Mouse (Mus musculus) forebrain, embryonic 12.5 days (tissue): ENCODE measurements around the gene Cavin3. TPM values are rescaled to one million over a fixed set of nuclear protein-coding genes. Genes with fewer than 3 reads are reported as not detected.

Experiments used
- ATAC-seq: fragments of 200-750 bp; cut with Nextera tagmentation; 2 replicates; pipeline ENCODE4 v1.8.0; 2017; ENCODE audit warnings: moderate TSS enrichment; ENCODE audit not compliant: low FRiP score
- H3K27ac ChIP-seq: fragments of 300-500 bp; sonication (generic); 2 replicates; pipeline ENCODE4 v1.5.1; 2016; ENCODE audit warnings: mild to moderate bottlenecking
- H3K27me3 ChIP-seq: fragments of 300-500 bp; sonication (generic); 2 replicates; pipeline ENCODE4 v1.6.1; 2016; ENCODE audit warnings: mild to moderate bottlenecking
- H3K36me3 ChIP-seq: fragments of 300-500 bp; sonication (generic); replicated peaks from 2 replicates; pipeline ENCODE4 v1.6.1; 2016; ENCODE audit warnings: mild to moderate bottlenecking
- H3K4me1 ChIP-seq: fragments of 300-500 bp; sonication (generic); 2 replicates; pipeline ENCODE4 v1.6.1; 2016
- H3K4me2 ChIP-seq: fragments of 300-500 bp; sonication (generic); 2 replicates; pipeline ENCODE4 v1.6.1; 2016; ENCODE audit warnings: mild to moderate bottlenecking, moderate library complexity
- H3K4me3 ChIP-seq: fragments of 300-500 bp; sonication (generic); replicated peaks from 2 replicates; pipeline ENCODE4 v1.5.1; 2016; ENCODE audit warnings: mild to moderate bottlenecking
- H3K9ac ChIP-seq: fragments of 300-500 bp; sonication (generic); 2 replicates; pipeline ENCODE4 v1.6.1; 2016; ENCODE audit warnings: mild to moderate bottlenecking
- H3K9me3 ChIP-seq: fragments of 300-500 bp; sonication (generic); 2 replicates; pipeline ENCODE4 v1.6.1; 2016
- WGBS: fragments of 180-500 bp; shearing (Covaris S2); methylation state at CpG from one replicate; pipeline ENCODE4 v1.1.7; 2016; 5-methylcytosine and 5-hydroxymethylcytosine counted together
- polyA plus RNA-seq: library from polyadenylated mRNA; unstranded; fragments of >200 nt; fragmentation: Nextera tagmentation; extraction: Ambion mirVana; gene quantifications from 2 replicates; pipeline ENCODE4 v1.2.1, GENCODE M21; 2016

Gene Cavin3
- polyA plus RNA-seq, 1 experiment from 2014 or later, result 24.7 TPM

GRCm38 (mm10) chr7:105507257-105507656 lies 25.2 kb upstream of the Cavin3 start:
- H3K27ac ChIP-seq, result no peak overlapping the region
- no peak for ATAC-seq
- WGBS, result 78% methylated on average over 4 of the region's 4 CpGs

DNA sequence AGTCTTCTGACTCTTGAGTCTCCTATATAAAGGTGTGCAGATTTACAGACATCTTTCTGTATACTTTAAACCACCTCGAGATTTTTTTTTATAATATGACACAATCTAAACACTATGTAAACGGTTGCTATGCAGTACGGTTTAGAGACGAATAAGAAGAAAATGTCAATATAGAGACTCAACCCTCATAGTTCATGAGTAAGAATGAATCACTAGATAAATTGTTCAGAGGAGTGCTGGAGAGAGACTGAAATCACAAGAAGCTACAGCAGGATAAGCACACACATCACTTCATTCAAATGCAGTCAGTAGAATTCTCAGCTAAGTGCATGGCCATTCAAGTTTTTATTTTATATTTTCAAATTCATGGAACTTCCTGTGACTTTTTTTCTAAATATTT lies 19.9 kb upstream of the Cavin3 start:
- 90% methylated on average over 4 of the region's 4 CpGs for WGBS
- H3K4me3 ChIP-seq, result no peak overlapping the region
- H3K9me3 ChIP-seq, result no peaks in the 10 kb centered on the region
- no peaks in the 10 kb centered on the region for H3K4me1 ChIP-seq
- H3K4me2 ChIP-seq, result no peak overlapping the region
- H3K27ac ChIP-seq, result no peak overlapping the region
- no peak overlapping the region for H3K9ac ChIP-seq
- no peak for ATAC-seq
- no peaks in the 10 kb centered on the region for H3K27me3 ChIP-seq
- H3K36me3 ChIP-seq, result no peaks in the 10 kb centered on the region

More at GRCm38 (mm10) chr7:105507257-105507656, 25.2 kb upstream of the Cavin3 start:
- H3K27me3 ChIP-seq, result no peaks in the 10 kb centered on the region
- no peaks in the 10 kb centered on the region for H3K36me3 ChIP-seq
- no peak overlapping the region for H3K4me2 ChIP-seq
- no peak overlapping the region for H3K9ac ChIP-seq
- no peaks in the 10 kb centered on the region for H3K4me1 ChIP-seq
- H3K9me3 ChIP-seq, result no peaks in the 10 kb centered on the region
- no peak overlapping the region for H3K4me3 ChIP-seq

DNA sequence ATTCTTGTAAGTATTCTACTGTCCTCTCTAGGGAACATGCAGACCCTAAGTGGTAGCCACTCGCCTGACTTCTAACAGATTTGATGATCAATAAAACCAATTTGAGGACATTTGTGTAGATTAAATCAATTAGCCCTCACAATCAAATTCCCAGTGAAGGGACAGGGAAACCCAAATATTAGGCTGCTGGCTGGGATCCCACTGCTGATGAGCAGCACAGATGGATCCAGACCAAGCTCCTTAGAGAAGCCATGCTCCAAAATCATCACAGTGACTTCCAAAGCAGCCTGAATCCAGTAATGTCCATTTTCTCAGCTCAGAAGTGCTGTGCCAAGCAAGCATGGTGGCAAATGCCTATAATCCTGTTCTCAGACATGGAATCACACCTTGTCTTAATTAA lies 17.6 kb upstream of the Cavin3 start:
- Histone ChIP-seq H3K27ac (no peak overlapping the region), H3K27me3 (no peaks in the 10 kb centered on the region), H3K9me3 (no peaks in the 10 kb centered on the region), H3K36me3 (no peaks in the 10 kb centered on the region), H3K4me1 (no peaks in the 10 kb centered on the region), H3K9ac (no peak overlapping the region), H3K4me3 (no peak overlapping the region), H3K4me2 (no peak overlapping the region)
- ATAC-seq, result no peak
- WGBS, result 94% methylated on average over 1 of the region's 1 CpGs

GRCm38 (mm10) chr7:105498854-105499492 lies 16.9 kb upstream of the Cavin3 start:
- Histone ChIP-seq H3K27me3 (no peaks in the 10 kb centered on the region), H3K9ac (no peak overlapping the region), H3K4me3 (no peak overlapping the region), H3K4me2 (no peak overlapping the region), H3K27ac (no peak overlapping the region), H3K4me1 (no peaks in the 10 kb centered on the region), H3K9me3 (no peaks in the 10 kb centered on the region), H3K36me3 (no peaks in the 10 kb centered on the region)
- no peak for ATAC-seq
- 65% methylated on average over 10 of the region's 10 CpGs for WGBS

GRCm38 (mm10) chr7:105497881-105498280 lies 15.8 kb upstream of the Cavin3 start:
- H3K36me3 ChIP-seq, result no peaks in the 10 kb centered on the region
- no peak overlapping the region for H3K4me3 ChIP-seq
- H3K27ac ChIP-seq, result no peak overlapping the region
- no peak overlapping the region for H3K9ac ChIP-seq
- H3K27me3 ChIP-seq, result no peaks in the 10 kb centered on the region
- no peaks in the 10 kb centered on the region for H3K4me1 ChIP-seq
- no peaks in the 10 kb centered on the region for H3K9me3 ChIP-seq
- no peak for ATAC-seq
- WGBS, result 92% methylated on average over 3 of the region's 3 CpGs
- no peak overlapping the region for H3K4me2 ChIP-seq

DNA sequence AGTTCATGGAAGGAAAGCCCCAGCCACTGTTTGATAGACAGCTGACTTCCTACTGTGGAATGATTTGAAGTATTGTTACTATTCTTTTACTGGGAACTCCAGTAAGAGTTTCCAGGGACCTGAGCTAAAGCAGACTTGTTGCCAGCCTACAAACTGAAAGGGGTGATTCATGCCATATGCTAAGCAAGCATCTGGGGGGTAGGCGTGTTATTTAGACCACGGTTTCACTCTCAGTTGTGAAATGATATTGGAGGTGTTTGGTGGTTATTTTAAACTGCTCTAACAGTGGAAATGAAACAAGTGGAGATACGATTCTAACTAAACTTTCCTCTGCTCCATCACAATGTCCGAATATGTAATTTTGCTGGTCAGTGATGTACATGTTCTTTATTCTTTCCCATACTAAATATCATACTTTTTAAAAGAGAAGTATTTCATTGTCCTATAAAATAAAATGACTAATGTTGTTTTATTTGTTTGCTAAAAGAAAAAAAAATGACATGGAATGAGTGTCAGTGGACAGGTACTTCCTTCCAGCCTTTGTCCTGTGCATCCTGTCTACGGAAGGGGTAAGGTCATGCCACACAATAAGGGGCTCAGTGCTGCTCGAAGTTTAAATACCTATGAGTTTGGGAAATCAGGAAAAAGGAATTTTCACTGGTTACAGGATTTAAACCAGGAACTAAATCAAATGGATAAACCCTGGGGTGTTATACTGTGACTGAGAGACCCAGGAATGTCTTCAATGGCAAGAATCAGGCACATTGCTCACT lies 5.2 kb upstream of the Cavin3 start:
- H3K27me3 ChIP-seq, result peaks cover 8% of the 10 kb centered on the region
- H3K4me1 ChIP-seq, result peaks cover 4% of the 10 kb centered on the region; the same call in 1 of the 2 replicates
- H3K36me3 ChIP-seq, result no peaks in the 10 kb centered on the region
- H3K4me2 ChIP-seq, result no peak overlapping the region
- H3K4me3 ChIP-seq, result no peak overlapping the region
- H3K9me3 ChIP-seq, result no peaks in the 10 kb centered on the region
- no peak overlapping the region for H3K9ac ChIP-seq
- 82% methylated on average over 6 of the region's 6 CpGs for WGBS
- ATAC-seq, result no peak
- H3K27ac ChIP-seq, result no peak overlapping the region

DNA sequence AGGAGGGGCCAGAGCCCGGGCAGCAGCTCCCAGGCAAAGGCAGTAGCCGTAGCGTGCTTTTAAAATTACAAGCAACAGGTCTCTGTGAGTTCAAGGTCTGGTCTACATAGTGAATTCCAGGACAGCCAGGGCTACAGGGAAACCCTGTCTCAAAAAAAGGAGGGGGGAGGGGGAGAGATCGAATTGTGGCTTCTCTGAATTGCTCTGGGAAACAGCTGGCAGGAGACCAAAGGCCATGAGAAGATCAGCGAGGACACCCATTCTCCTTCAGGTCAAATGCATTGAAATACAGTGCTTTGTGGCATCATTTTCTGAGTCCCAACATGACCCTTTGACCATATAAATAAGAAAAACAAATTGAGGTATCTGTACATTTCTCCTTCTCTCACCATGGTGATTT lies 2.9 kb upstream of the Cavin3 start:
- H3K9me3 ChIP-seq, result no peaks in the 10 kb centered on the region
- no peaks in the 10 kb centered on the region for H3K36me3 ChIP-seq
- peaks cover 19% of the 10 kb centered on the region for H3K27me3 ChIP-seq
- H3K9ac ChIP-seq, result no peak overlapping the region
- no peak for ATAC-seq
- H3K4me1 ChIP-seq, result peaks cover 25% of the 10 kb centered on the region
- WGBS, result 81% methylated on average over 5 of the region's 5 CpGs
- H3K4me2 ChIP-seq, result no peak overlapping the region
- no peak overlapping the region for H3K27ac ChIP-seq
- H3K4me3 ChIP-seq, result no peak overlapping the region

GRCm38 (mm10) chr7:105482426-105482825 lies 326 bp upstream of the Cavin3 start:
- H3K9ac ChIP-seq, result peak overlapping the region; percentile 57; the same call in 1 of the 2 replicates
- H3K9me3 ChIP-seq, result no peaks in the 10 kb centered on the region
- peak overlapping the region; percentile 76 for H3K4me2 ChIP-seq
- peak; percentile 33; the same call in 1 of the 2 replicates for ATAC-seq
- H3K4me3 ChIP-seq, result peak overlapping the region; percentile 46
- no peaks in the 10 kb centered on the region for H3K36me3 ChIP-seq
- no peak overlapping the region for H3K27ac ChIP-seq
- H3K4me1 ChIP-seq, result peaks cover 29% of the 10 kb centered on the region
- 47% methylated on average over 8 of the region's 8 CpGs for WGBS
- peaks cover 19% of the 10 kb centered on the region for H3K27me3 ChIP-seq

GRCm38 (mm10) chr7:105480561-105481504 lies 1.3 kb downstream of the Cavin3 start:
- 69% methylated on average over 23 of the region's 23 CpGs for WGBS
- H3K9me3 ChIP-seq, result no peaks in the 10 kb centered on the region
- peaks cover 29% of the 10 kb centered on the region for H3K4me1 ChIP-seq
- H3K36me3 ChIP-seq, result no peaks in the 10 kb centered on the region
- no peak overlapping the region for H3K27ac ChIP-seq
- ATAC-seq, result peak; percentile 41; the same call in 1 of the 2 replicates
- H3K27me3 ChIP-seq, result peaks cover 19% of the 10 kb centered on the region
- peak overlapping the region; percentile 46 for H3K4me3 ChIP-seq
- H3K9ac ChIP-seq, result no peak overlapping the region; the same call in 1 of the 2 replicates
- peak overlapping the region; percentile 76 for H3K4me2 ChIP-seq

DNA sequence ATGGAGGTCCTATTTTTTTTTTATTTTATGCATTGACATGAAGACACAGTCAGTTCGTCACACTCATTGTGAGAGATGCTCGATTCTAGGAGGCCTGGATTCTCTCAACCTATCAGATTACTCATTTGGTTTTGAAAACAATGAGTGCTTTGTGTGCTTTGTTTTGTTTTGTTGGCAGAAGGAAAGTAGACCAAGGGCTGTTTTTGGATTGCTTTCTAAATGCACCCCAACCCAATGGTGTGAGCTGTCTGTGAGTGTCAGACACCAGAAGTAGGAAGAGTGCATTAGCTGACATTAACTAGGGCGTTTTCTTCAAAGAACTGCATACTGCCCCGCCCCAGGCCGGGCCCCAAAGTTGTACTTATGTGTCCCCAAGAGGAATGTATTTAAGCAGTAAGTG lies 2.0 kb downstream of the Cavin3 start:
- 52% methylated on average over 5 of the region's 5 CpGs for WGBS
- H3K9ac ChIP-seq, result no peak overlapping the region
- no peak overlapping the region for H3K27ac ChIP-seq
- H3K9me3 ChIP-seq, result no peaks in the 10 kb centered on the region
- no peak overlapping the region for H3K4me3 ChIP-seq
- peaks cover 19% of the 10 kb centered on the region for H3K27me3 ChIP-seq
- H3K36me3 ChIP-seq, result no peaks in the 10 kb centered on the region
- no peak for ATAC-seq
- peaks cover 29% of the 10 kb centered on the region for H3K4me1 ChIP-seq
- no peak overlapping the region for H3K4me2 ChIP-seq

GRCm38 (mm10) chr7:105479232-105479631 lies 2.9 kb downstream of the Cavin3 start:
- 91% methylated on average over 6 of the region's 6 CpGs for WGBS

DNA sequence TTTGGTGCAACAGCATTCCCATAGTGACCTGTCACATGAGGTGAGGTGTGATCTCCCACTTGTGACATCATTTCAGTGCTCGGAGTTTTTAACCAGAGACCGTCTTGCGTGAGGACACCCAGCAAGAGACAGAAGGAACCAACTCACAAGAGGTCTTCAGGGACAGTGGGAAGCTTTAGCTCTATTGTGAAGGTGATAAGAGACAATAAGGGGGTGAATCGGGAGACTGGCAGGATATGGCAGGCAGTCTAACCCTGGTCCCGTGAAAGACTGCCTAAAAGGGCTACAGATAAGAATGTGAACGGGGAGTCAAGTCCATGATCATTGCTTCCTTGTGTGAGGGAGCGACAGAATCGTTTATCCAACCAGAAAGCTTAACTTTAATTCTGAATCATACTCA lies 3.8 kb downstream of the Cavin3 start:
- no peak overlapping the region for H3K4me2 ChIP-seq
- H3K27me3 ChIP-seq, result peaks cover 19% of the 10 kb centered on the region
- no peak overlapping the region for H3K27ac ChIP-seq
- H3K36me3 ChIP-seq, result no peaks in the 10 kb centered on the region
- peaks cover 29% of the 10 kb centered on the region for H3K4me1 ChIP-seq
- ATAC-seq, result no peak
- H3K4me3 ChIP-seq, result no peak overlapping the region
- 82% methylated on average over 8 of the region's 8 CpGs for WGBS
- no peaks in the 10 kb centered on the region for H3K9me3 ChIP-seq
- H3K9ac ChIP-seq, result no peak overlapping the region

More at GRCm38 (mm10) chr7:105479232-105479631, 2.9 kb downstream of the Cavin3 start:
- no peak overlapping the region for H3K4me3 ChIP-seq
- H3K9ac ChIP-seq, result no peak overlapping the region
- peaks cover 19% of the 10 kb centered on the region for H3K27me3 ChIP-seq
- no peak for ATAC-seq
- H3K9me3 ChIP-seq, result no peaks in the 10 kb centered on the region
- H3K4me1 ChIP-seq, result peaks cover 29% of the 10 kb centered on the region
- no peak overlapping the region for H3K4me2 ChIP-seq
- H3K27ac ChIP-seq, result no peak overlapping the region
- H3K36me3 ChIP-seq, result no peaks in the 10 kb centered on the region
